ENCODE assay signal across 8 mouse cellular contexts in the genomic region with DNA sequence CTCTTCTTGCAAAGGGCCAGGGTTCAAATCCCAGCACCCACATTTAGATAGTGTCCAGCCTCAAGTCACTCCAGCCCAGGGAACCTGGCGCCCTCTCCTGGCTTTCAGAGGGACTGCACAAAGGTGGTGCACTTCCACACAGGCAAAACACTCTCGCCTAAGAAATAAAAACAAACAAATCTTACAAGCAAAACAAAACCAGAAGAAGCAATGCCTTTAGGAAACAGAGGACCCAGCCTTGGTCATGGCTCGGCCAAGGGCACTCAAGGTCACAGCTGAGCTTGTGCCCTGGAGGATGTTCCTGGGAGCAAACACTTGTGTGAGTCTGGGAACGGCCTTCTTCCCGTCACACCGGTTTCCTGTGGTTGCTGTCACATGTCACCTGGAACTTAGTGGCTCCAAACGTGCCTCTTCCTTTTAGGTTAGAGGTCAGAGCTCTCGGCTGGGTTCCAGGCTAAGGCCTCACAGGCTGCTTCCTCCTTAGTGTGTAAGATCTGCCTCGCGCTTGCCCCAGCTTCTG.
DNase-seq lines count a peak whose midpoint lies in the region; ATAC-seq and TF ChIP-seq lines count a peak whose summit lies in the region.

No protein-coding gene starts in this region.

- no peaks in the 10 kb centered on the region for H3K27me3 ChIP-seq in embryonic facial prominence, embryonic 14.5 days (replicated peaks; ENCODE audit: control insufficient read depth, insufficient read depth, low read length)
- no peaks in the 10 kb centered on the region for H3K27me3 ChIP-seq in intestine, embryonic 16.5 days (replicated peaks; ENCODE audit: control insufficient read depth, insufficient read depth, low read length)

- 42% methylated on average over 10 of the region's 10 CpGs for WGBS in embryonic facial prominence, embryonic 14.5 days
- 45% methylated on average over 10 of the region's 10 CpGs for WGBS in intestine, embryonic 16.5 days
- WGBS in lung, adult 2 months, result 15% methylated on average over 10 of the region's 10 CpGs

- 0 out of 2 replicates have a peak overlapping the region, but pooled peaks have one; percentile 28 for H3K27ac ChIP-seq in embryonic facial prominence, embryonic 14.5 days (replicated peaks; ENCODE audit: low read depth, low read length)
- H3K27ac ChIP-seq in intestine, embryonic 16.5 days (ENCODE audit: low read length), result 0 out of 2 replicates have a peak overlapping the region, but pooled peaks have one; percentile 23

- no peak overlapping the region for H3K4me2 ChIP-seq in embryonic facial prominence, embryonic 14.5 days (ENCODE audit: low read depth, low read length)
- no peak overlapping the region for H3K4me2 ChIP-seq in intestine, embryonic 16.5 days (ENCODE audit: low read depth, low read length)

- H3K4me3 ChIP-seq in embryonic facial prominence, embryonic 14.5 days (ENCODE audit: low read depth, low read length), result no peak overlapping the region
- H3K4me3 ChIP-seq in intestine, embryonic 16.5 days (ENCODE audit: low read length), result no peak overlapping the region
- no peak overlapping the region for H3K4me3 ChIP-seq in lung, adult 2 months (replicated peaks; ENCODE audit: extremely low read depth, low read depth, low read length)

- peaks cover 10% of the 10 kb centered on the region for H3K4me1 ChIP-seq in embryonic facial prominence, embryonic 14.5 days (ENCODE audit: control insufficient read depth, insufficient read depth, low read length)
- peaks cover 40% of the 10 kb centered on the region for H3K4me1 ChIP-seq in intestine, embryonic 16.5 days (ENCODE audit: control insufficient read depth, insufficient read depth, low read length)
- H3K4me1 ChIP-seq in lung, adult 2 months (ENCODE audit: control insufficient read depth, insufficient read depth, low read length), result peaks cover 14% of the 10 kb centered on the region

- H3K36me3 ChIP-seq in embryonic facial prominence, embryonic 14.5 days (ENCODE audit: control insufficient read depth, insufficient read depth, low read length), result no peaks in the 10 kb centered on the region
- no peaks in the 10 kb centered on the region for H3K36me3 ChIP-seq in intestine, embryonic 16.5 days (ENCODE audit: control insufficient read depth, insufficient read depth, low read length)

- no peak overlapping the region for H3K9ac ChIP-seq in embryonic facial prominence, embryonic 14.5 days (ENCODE audit: low read depth, low read length)
- 0 out of 2 replicates have a peak overlapping the region, but pooled peaks have one; percentile 2 for H3K9ac ChIP-seq in intestine, embryonic 16.5 days (ENCODE audit: low read depth, low read length)

- DNase-seq in 3T3-L1 (ENCODE audit: low read depth, low spot score), result peak; percentile 33
- DNase-seq in CD4-positive helper T cell, adult 2 months (ENCODE audit: low read depth, low spot score), result peak; percentile 27
- DNase-seq in embryonic facial prominence, embryonic 14.5 days (ENCODE audit: low spot score), result peak; percentile 45
- peak; percentile 68 for DNase-seq in lung, adult 2 months
- peak; percentile 56 for DNase-seq in thymus, postnatal 14 days
- DNase-seq in urinary bladder, adult 2 months (ENCODE audit: low spot score), result no peak

- TF ChIP-seq CTCF in lung, adult 2 months (IDR thresholded peaks at IDR 0.05; ENCODE audit: insufficient read depth, low read length), result peak; percentile 73

- ATAC-seq in embryonic facial prominence, embryonic 14.5 days (ENCODE audit: low read depth), result no peak
- ATAC-seq in intestine, embryonic 16.5 days, result peak; percentile 24; the same call in 1 of the 2 replicates
- ATAC-seq in frontal cortex, adult (ENCODE audit: low TSS enrichment), result no peak

- H3K9me3 ChIP-seq in embryonic facial prominence, embryonic 14.5 days (ENCODE audit: control insufficient read depth, low read length), result no peaks in the 10 kb centered on the region
- H3K9me3 ChIP-seq in intestine, embryonic 16.5 days (ENCODE audit: control insufficient read depth, low read length), result no peaks in the 10 kb centered on the region

- no peak for TF ChIP-seq POLR2A in lung, adult 2 months (IDR thresholded peaks at IDR 0.05; ENCODE audit: borderline replicate concordance, extremely low read depth, low read depth, low read length)
